Mouse (Mus musculus) megakaryocyte, adult 5-6 weeks (primary cell): Measurements from ENCODE around the gene Arhgap23. TPM values are rescaled to one million over a fixed set of nuclear protein-coding genes. Genes with fewer than 3 reads are reported as not detected.

Experiments
- ATAC-seq: 2 replicates; pipeline ENCODE4 v1.8.0; 2016; ENCODE audit warnings: mild to moderate bottlenecking, inconsistent platforms; ENCODE audit not compliant: poor library complexity, severe bottlenecking
- total RNA-seq, 2 experiments: library from RNA; stranded (forward) in 1 of 2; stranded (reverse) in 1 of 2; fragments of 153-499, 151-499 nt in 1 of 2; fragments of 221-1000, 200-1000 nt in 1 of 2; gene quantifications; 2 replicates each; pipeline versions ENCODE4 v1.2.3 to v1.2.4; 2015 to 2017

The Arhgap23 gene
- total RNA-seq, 2 experiments from 2014 or later, result 5.8 to 7.7 TPM

- ATAC-seq, result no peak
Observed at GRCm38 (mm10) chr11:97434121-97434520, 18.8 kb downstream of the Arhgap23 start.

DNA sequence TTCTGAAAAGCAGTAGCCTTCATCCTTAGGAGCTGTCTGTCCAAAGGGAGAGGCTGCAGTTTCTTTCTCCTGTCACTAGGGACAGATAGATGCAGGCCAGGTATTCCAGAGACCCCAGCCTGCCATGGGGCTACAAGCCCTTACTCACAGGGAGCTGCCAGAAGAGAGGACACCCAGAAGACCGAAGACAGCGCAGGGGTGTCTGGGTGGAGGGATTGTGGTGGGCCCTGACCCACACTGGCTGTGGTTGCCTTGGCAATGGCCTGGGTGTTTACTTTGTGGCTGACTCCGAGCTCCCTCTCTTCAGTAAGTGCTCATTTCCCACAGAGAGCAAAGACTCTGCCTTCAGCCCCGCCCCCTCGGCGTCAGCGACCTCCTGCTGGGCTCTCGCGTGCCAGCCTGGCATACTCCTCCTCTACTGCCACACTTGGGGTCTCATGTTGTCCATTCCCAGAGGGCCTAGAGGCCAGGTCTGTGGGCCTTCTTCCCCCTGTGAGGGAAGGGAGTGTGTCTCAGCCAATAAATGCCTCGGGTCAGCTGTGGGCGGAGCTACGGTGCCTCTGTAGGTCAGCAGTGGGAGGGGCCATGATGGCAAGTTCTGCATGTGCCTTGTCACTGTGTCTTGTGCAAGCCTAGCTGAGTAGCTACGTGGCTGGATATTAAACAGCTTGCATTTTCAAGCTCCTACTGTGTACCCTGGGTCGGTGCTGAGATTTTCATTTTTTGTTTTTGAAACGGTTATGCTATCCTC lies 19.5 kb downstream of the Arhgap23 start:
- ATAC-seq, result peak; percentile 74

GRCm38 (mm10) chr11:97435808-97436491 lies 20.6 kb downstream of the Arhgap23 start:
- ATAC-seq, result peak; percentile 55

- ATAC-seq, result no peak
Observed at GRCm38 (mm10) chr11:97437745-97438144, 22.4 kb downstream of the Arhgap23 start.

DNA sequence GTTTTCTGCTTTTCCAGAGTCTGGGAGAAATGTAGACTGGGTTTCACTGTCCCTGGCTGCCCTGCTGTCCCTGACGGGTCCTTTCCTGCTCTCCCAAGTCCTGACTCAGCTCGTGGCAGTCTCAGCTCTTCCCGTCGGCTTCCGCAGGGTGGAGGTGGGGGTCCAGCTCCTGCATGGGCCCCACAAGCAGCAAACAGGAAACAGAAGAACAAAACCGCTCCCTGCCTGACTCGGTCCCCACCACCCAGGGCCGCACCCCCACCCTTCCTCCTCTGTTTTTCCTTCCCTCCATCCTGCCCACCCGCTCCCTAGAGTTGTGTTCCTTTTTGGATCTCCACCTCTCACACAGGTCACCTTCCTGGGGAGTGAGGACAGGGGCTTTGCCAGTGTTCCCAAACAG lies 23.5 kb downstream of the Arhgap23 start:
- ATAC-seq, result no peak

DNA sequence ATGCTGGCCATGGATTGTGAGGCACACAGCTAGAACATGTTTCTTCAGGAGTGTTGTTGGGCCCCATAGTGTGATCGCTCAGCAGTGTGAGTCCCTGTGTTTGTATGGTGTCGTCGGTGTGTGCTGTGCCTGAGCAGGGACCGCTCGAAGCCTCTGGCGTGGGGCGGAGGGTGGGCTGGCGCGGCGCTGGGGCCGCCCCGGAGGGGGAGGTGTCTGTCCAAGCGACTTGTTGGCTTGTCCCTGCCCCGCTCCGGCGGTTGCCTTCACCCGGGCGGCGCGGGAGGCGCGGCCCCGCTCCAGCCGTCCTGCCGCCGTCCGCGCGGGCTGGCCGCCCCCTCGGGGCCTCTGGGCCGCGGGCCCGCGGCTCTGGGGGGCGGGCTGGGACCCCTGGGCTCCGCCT lies 24.6 kb downstream of the Arhgap23 start:
- ATAC-seq, result 0 out of 2 replicates have a peak, but pooled peaks have one; percentile 15

- ATAC-seq, result no peak
Observed at GRCm38 (mm10) chr11:97440441-97440881, 25.1 kb downstream of the Arhgap23 start.

DNA sequence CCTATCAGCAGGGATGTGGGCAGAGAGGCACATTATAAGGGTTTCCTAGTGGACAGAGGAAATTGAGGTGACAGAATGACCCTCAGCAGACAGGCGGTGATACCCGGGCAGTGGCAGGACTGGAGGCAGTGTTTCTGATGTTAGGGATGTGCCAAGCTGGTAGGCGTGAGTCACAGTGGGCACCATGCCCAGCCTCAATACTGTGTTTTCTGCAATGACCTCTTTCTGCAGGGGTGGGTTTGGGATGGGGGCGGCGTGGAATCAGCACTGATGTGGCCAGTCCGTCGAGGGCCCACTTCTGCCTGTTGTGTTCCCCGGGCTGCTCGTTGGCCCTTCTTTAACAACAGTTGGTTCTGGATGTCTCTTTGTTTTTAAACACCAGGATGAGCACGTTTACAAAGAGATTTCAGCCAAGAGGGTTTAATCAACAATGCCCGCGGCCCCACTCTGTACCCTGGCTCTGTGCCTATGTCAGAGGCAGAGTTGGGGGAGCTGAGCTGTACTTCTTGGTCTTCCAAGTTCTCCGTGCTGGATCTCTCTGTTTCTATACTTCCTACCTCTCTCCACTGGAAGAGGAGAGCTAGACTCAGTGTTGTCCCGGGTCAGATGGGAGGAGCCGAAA lies 25.8 kb downstream of the Arhgap23 start:
- no peak; the same call in 1 of the 2 replicates for ATAC-seq

DNA sequence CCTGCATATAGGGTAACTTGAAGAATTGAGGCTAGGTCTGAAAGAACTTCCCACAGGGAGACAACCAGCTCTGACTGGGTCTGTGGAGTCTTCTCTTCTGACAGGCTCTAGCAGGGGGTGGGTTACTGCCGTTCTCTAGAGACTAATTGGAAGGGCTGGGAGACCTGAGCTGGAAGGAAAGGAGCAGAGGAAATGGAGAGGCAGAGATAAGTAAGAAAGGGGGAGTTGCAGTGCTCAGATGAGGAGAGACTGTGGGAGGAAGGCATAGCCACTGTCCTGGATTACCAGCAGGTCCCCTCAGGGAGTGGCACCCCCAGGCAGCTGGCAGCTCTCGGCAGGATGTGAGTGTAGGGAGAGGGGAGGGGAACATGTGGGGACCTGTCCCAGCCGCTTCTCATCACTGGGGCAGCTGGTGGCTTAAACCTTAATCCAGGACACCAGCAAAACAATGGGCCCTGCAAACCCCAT lies 26.4 kb downstream of the Arhgap23 start:
- ATAC-seq, result no peak

GRCm38 (mm10) chr11:97442891-97443675 lies 27.8 kb downstream of the Arhgap23 start:
- no peak for ATAC-seq

DNA sequence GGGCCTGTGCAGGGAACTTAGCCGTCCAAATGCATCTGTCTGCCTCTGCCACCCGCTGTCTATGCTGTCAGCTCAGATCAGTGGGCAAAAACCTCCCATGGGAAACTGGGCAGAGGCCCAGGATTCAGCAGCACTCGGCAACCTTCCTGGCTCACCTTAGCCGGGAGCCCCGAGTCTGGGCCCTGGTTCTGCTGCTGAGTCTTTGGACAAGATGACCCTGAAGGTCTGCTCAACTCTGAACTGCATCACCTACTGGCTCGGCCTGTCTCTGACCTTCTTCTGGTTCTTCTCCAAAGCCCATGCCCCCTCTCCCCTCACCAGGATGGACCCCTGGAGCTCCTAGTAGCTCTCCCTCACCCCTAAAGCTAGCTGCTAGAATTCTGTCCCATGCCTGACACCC lies 30.3 kb downstream of the Arhgap23 start:
- no peak for ATAC-seq

GRCm38 (mm10) chr11:97445999-97446511 lies 30.7 kb downstream of the Arhgap23 start:
- 0 out of 2 replicates have a peak, but pooled peaks have one; percentile 10 for ATAC-seq

DNA sequence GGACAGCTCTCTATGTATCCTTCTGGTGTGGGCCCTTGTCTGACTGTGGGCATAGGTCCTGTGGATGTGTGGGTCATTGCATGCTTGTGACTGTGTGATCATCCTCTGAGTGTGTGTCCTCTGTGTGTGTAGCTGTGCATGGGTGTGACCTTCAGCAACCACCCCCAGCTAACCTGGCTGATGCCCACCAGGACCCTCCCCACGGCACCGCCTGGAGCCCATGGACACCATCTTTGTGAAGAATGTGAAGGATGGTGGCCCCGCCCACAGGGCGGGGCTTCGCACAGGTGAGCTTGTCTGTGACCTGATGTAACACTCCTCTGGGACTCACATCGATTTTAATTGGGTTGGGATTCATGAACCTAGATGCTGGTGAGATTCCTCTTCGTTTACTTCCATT lies 32.6 kb downstream of the Arhgap23 start:
- ATAC-seq, result no peak

DNA sequence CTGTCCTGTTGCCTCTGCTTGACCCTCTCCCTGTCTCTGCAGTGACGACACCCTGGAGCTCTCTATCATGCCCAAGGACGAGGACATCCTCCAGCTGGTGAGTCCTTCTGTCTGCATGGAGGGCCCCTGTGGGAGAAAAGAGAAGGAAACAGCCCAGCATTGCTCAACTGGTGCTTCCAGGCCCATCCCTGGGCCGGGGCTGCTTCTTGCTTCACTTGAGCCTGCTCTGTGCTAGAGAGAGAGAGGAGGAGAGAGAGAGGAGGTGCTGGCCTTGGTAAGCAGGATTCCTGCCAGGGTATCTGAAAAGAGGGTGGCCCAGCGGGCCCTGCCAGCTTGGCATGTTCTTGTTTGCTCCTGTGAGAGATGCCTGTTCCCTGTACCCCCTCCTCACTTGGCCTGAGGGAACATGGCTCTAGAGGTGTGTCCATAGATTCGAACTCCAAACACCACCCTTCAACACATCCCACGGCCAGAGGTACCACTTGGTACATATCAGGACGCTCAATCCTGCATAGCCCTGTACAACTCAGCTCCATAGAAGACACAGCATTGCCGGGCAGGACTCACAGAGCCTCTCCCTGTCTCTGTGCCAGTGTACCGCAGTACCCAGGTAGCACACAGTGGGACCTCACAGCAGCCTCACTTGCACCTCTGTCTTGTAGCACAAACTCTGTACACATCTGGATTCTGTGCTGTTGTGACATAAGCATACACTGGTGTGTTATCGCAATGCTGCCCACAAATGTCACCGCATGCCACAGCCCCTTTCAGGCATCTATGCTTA lies 33.5 kb downstream of the Arhgap23 start:
- peak; percentile 66 for ATAC-seq

GRCm38 (mm10) chr11:97449601-97450293 lies 34.4 kb downstream of the Arhgap23 start:
- peak; percentile 70 for ATAC-seq

DNA sequence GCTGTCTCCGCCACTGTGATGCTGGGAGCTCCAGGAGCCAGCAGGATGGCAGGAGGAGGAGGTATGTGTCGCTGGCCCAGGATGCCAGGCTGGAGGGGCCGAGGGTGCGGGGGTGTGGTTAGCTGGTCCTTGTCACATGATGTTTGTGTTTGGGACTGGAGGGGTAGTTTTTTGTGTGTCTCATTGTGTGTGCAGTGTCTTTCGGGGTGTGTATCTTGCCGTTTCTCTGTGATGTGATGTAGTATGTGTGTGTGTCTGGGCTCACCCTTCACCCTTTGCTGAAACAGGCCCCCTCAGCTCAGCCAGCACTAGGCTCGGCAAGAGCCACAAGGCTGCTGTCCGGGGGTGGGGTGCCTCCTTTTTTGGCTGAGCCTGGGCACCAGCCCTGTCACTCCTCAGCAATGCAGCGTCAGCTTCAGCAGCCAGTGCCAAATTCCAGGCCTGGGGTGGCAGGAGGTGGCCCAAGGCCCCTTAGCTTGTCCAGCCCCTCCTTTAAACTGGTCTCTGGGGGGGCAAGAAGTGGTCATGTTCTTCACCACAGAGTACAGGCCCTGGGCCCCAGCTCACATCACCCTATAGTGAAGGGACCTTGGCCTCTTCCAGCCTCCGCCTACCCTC lies 35.1 kb downstream of the Arhgap23 start:
- no peak for ATAC-seq

- no peak for ATAC-seq
Observed at GRCm38 (mm10) chr11:97451625-97452024, 36.3 kb downstream of the Arhgap23 start.

- no peak for ATAC-seq
Observed at GRCm38 (mm10) chr11:97457120-97457519, 41.8 kb downstream of the Arhgap23 start.
